Mouse (Mus musculus): ENCODE results near the gene Vmn2r8.

- TF ChIP-seq POLR2A (IDR thresholded peaks at IDR 0.05; ENCODE audit: insufficient read depth, low read depth, low read length): no peak
- TF ChIP-seq CTCF (IDR thresholded peaks at IDR 0.05; ENCODE audit: insufficient read depth, low read depth, low read length): no peak
These were observed 50.3 kb downstream of the Vmn2r8 start for GRCm38 (mm10) chr5:108758396-108758795.
